Mouse (Mus musculus): Measurements from ENCODE around the gene Vamp1. TPM values are rescaled to one million over a fixed set of nuclear protein-coding genes. Genes with fewer than 3 reads are reported as not detected.

The Vamp1 gene
- total and polyA plus RNA-seq, 3 experiments: 1.5 to 5.5 TPM; not detected in 1

- TF ChIP-seq CHD2 (IDR thresholded peaks at IDR 0.05; ENCODE audit: low read length) (no peak), GABPA (IDR thresholded peaks at IDR 0.05; ENCODE audit: low read depth, low read length) (no peak), GATA1 (IDR thresholded peaks at IDR 0.05; ENCODE audit: low read depth, low read length) (no peak), POLR2AphosphoS2 (IDR thresholded peaks at IDR 0.05; ENCODE audit: low read length) (no peak)
Observed at GRCm38 (mm10) chr6:125271455-125272227, 56.3 kb downstream of the Vamp1 start (continued).

- H3K4me1 ChIP-seq (ENCODE audit: control insufficient read depth in 1 of 2, insufficient read depth in 2 of 2, low read length in 2 of 2): peaks cover 0 to 10% of the 10 kb centered on the region in 2 experiments; a peak in 2 of 4 replicates
- H3K27ac ChIP-seq (ENCODE audit: control insufficient read depth, low read depth, low read length): no peak overlapping the region
- no peaks in the 10 kb centered on the region for H3K79me2 ChIP-seq (ENCODE audit: control insufficient read depth, insufficient read depth, low read length, poor library complexity)
- H3K4me3 ChIP-seq (ENCODE audit: control insufficient read depth in 1 of 2, insufficient read depth in 1 of 2, low read depth in 2 of 2, low read length in 2 of 2): peak overlapping the region; percentile 32 to 46
- H3K9ac ChIP-seq (ENCODE audit: control insufficient read depth, low read depth, low read length, poor library complexity, severe bottlenecking): peak overlapping the region; percentile 67
- TF ChIP-seq E2F4 (IDR thresholded peaks at IDR 0.05; ENCODE audit: borderline replicate concordance, low read depth, low read length): no peak
- TF ChIP-seq NELFE (IDR thresholded peaks at IDR 0.05; ENCODE audit: low read depth, low read length): no peak
- no peak for TF ChIP-seq POLR2A (IDR thresholded peaks at IDR 0.05; ENCODE audit: control insufficient read depth in 1 of 2, insufficient read depth in 1 of 2, low read depth in 1 of 2, low read length in 2 of 2, poor library complexity in 1 of 2)
- no peaks in the 10 kb centered on the region for H3K9me3 ChIP-seq (replicated peaks; ENCODE audit: insufficient read depth, low read length)
- peak; percentile 19 for DNase-seq (ENCODE audit: low read depth, low spot score)
- peaks cover 0 to 13% of the 10 kb centered on the region in 2 experiments; a peak in 2 of 4 replicates for H3K36me3 ChIP-seq (ENCODE audit: control insufficient read depth in 1 of 2, insufficient read depth in 2 of 2, low read length in 2 of 2)
- H3K27me3 ChIP-seq (ENCODE audit: control insufficient read depth in 1 of 2, insufficient read depth in 2 of 2, low read length in 2 of 2): peaks cover 0 to 3% of the 10 kb centered on the region in 2 experiments; a peak in 2 of 4 replicates
Observed at GRCm38 (mm10) chr6:125272228-125272785, 57.0 kb downstream of the Vamp1 start.

DNA sequence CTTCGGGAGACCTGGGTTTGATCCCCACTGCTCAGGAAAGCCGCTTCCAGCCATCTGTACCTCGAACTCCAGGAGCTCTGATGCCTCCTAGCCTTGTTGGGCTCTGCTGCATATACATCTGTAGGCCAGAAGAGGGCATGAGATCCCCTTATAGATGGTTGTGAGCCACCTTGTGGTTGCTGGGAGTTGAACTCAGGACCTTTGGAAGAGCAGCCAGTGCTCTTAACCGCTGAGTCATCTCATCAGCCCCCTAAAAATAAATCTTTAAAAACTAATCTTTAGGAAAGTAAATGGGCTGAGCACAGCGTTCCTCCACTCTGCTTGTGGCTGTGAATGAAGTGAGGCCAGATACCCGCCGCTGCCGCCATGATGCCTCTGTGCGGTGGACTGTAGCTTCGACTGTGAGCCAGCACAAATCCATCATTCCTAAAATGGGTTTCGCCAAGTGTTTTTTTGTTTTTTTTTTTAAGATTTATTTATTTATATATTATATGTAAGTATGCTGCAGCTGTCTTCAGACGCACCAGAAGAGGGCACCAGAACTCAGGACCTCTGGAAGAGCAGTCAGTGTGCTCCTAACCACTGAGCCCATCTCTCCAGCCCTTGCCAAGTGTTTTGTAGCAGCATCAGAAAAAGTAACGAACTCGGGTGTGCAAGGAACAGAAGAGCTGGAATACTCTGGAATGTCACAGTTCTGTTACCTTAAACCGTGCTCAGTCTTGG is 59.7 kb downstream of the Vamp1 start:
- peak; percentile 79 for DNase-seq (ENCODE audit: low read depth, low spot score)
- Histone ChIP-seq H3K27ac (ENCODE audit: control insufficient read depth, low read depth, low read length) (no peak overlapping the region), H3K36me3 (ENCODE audit: control insufficient read depth in 1 of 2, insufficient read depth in 2 of 2, low read length in 2 of 2) (peaks cover 0 to 13% of the 10 kb centered on the region in 2 experiments; a peak in 2 of 4 replicates), H3K4me1 (ENCODE audit: control insufficient read depth in 1 of 2, insufficient read depth in 2 of 2, low read length in 2 of 2) (peaks cover 0 to 10% of the 10 kb centered on the region in 2 experiments; a peak in 2 of 4 replicates), H3K9me3 (replicated peaks; ENCODE audit: insufficient read depth, low read length) (no peaks in the 10 kb centered on the region), H3K79me2 (ENCODE audit: control insufficient read depth, insufficient read depth, low read length, poor library complexity) (no peaks in the 10 kb centered on the region), H3K9ac (ENCODE audit: control insufficient read depth, low read depth, low read length, poor library complexity, severe bottlenecking) (no peak overlapping the region), H3K27me3 (ENCODE audit: control insufficient read depth in 1 of 2, insufficient read depth in 2 of 2, low read length in 2 of 2) (peaks cover 0 to 3% of the 10 kb centered on the region in 2 experiments; a peak in 1 of 4 replicates), H3K4me3 (ENCODE audit: control insufficient read depth in 1 of 2, insufficient read depth in 1 of 2, low read depth in 2 of 2, low read length in 2 of 2) (no peak overlapping the region)
- no peak for TF ChIP-seq TCF12 (IDR thresholded peaks at IDR 0.05; ENCODE audit: low read depth, low read length)
- TF ChIP-seq POLR2AphosphoS2 (IDR thresholded peaks at IDR 0.05; ENCODE audit: low read length): no peak
- TF ChIP-seq POLR2A (IDR thresholded peaks at IDR 0.05; ENCODE audit: control insufficient read depth in 1 of 2, insufficient read depth in 1 of 2, low read depth in 1 of 2, low read length in 2 of 2, poor library complexity in 1 of 2): no peak
- TF ChIP-seq RCOR1 (IDR thresholded peaks at IDR 0.05; ENCODE audit: low read depth, low read length): no peak
- TF ChIP-seq BHLHE40 (IDR thresholded peaks at IDR 0.05; ENCODE audit: borderline replicate concordance, low read depth, low read length): no peak
- TF ChIP-seq MXI1 (IDR thresholded peaks at IDR 0.05; ENCODE audit: low read depth, low read length): no peak
- TF ChIP-seq MAZ (IDR thresholded peaks at IDR 0.05; ENCODE audit: low read depth, low read length): no peak
- 0 out of 2 replicates have a peak, but pooled peaks have one; percentile 27 for TF ChIP-seq ZNF384 (IDR thresholded peaks at IDR 0.05; ENCODE audit: low read depth, low read length)
- no peak for TF ChIP-seq GABPA (IDR thresholded peaks at IDR 0.05; ENCODE audit: low read depth, low read length)
- TF ChIP-seq RAD21 (IDR thresholded peaks at IDR 0.05; ENCODE audit: low read depth, low read length): peak; percentile 57
- no peak for TF ChIP-seq USF1 (IDR thresholded peaks at IDR 0.05; ENCODE audit: low read depth, low read length)
- TF ChIP-seq MAFK (IDR thresholded peaks at IDR 0.05; ENCODE audit: borderline replicate concordance, low read depth, low read length): no peak; the same call in 1 of the 2 replicates
- 0 out of 2 replicates have a peak, but pooled peaks have one; percentile 25 for TF ChIP-seq HCFC1 (IDR thresholded peaks at IDR 0.05; ENCODE audit: low read depth, low read length)
- no peak for TF ChIP-seq NELFE (IDR thresholded peaks at IDR 0.05; ENCODE audit: low read depth, low read length)
- peak; percentile 56 for TF ChIP-seq ZC3H11A (IDR thresholded peaks at IDR 0.05; ENCODE audit: low read depth, low read length)
- TF ChIP-seq E2F4 (IDR thresholded peaks at IDR 0.05; ENCODE audit: borderline replicate concordance, low read depth, low read length): no peak
- peak; percentile 83 for TF ChIP-seq SMC3 (IDR thresholded peaks at IDR 0.05; ENCODE audit: low read depth, low read length)
- peak; percentile 67 to 96 (median 74) for TF ChIP-seq CTCF (IDR thresholded peaks at IDR 0.05 in 2 of 3, conservative IDR thresholded peaks at IDR 0.05 in 1 of 3; ENCODE audit: control insufficient read depth in 1 of 3, insufficient read depth in 1 of 3, low read depth in 2 of 3, low read length in 3 of 3, poor library complexity in 1 of 3, severe bottlenecking in 1 of 3)
- TF ChIP-seq ETS1 (IDR thresholded peaks at IDR 0.05; ENCODE audit: low read depth, low read length): no peak
- TF ChIP-seq MYB (IDR thresholded peaks at IDR 0.05; ENCODE audit: low read depth, low read length): no peak
- no peak for TF ChIP-seq CHD1 (IDR thresholded peaks at IDR 0.05; ENCODE audit: low read depth, low read length)
- 0 out of 2 replicates have a peak, but pooled peaks have one; percentile 18 for TF ChIP-seq SIN3A (IDR thresholded peaks at IDR 0.05; ENCODE audit: low read length)
- TF ChIP-seq ELF1 (IDR thresholded peaks at IDR 0.05; ENCODE audit: low read depth, low read length): no peak
